9 mouse cellular contexts compared by ENCODE assay signal in the genomic region with DNA sequence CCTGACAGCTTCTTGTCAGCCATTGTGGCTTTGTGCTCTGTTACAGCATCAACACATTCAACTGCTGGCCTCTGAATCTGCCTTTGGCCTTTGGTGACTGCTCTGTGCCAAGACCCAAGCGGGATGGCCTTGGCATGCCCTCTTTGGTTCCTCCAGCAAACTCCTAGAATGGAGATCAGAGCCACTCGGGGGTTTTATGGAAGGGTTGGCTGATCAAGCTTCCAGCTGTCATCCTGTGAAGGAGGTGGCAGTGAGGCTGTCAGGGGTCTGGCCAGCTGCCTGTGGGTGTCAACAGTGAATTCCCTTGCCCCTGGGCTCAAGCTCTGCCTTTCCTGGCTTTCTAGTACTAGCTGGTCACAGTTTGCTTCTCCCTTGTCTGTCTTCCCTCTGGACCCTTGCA.
DNase-seq lines count a peak whose midpoint lies in the region; ATAC-seq and TF ChIP-seq lines count a peak whose summit lies in the region.
"Had no signal": no experiment of that assay in that cellular context is flagged by ENCODE, and none has a peak within 500 bp of the region (broad histone marks: within the 10 kb centered on the region; RNA-seq: fewer than 3 reads in every experiment).

No protein-coding gene starts in this region.

- no peak overlapping the region for H3K27ac ChIP-seq in midbrain, postnatal 0 days (ENCODE audit: low read depth, low read length)
- H3K27ac ChIP-seq in midbrain, embryonic 14.5 days (replicated peaks; ENCODE audit: low read depth, low read length), result no peak overlapping the region
- H3K27ac ChIP-seq in intestine, embryonic 16.5 days (ENCODE audit: low read length), result no peak overlapping the region
- H3K27ac ChIP-seq: forebrain, embryonic 13.5 days had no signal

- H3K4me1 ChIP-seq in midbrain, postnatal 0 days (ENCODE audit: insufficient read depth, low read length), result peaks cover 6% of the 10 kb centered on the region
- H3K4me1 ChIP-seq in midbrain, embryonic 14.5 days (ENCODE audit: control insufficient read depth, insufficient read depth, low read length), result 0 out of 2 replicates have a peak, but pooled peaks cover 6% of the 10 kb centered on the region
- H3K4me1 ChIP-seq in intestine, embryonic 16.5 days (ENCODE audit: control insufficient read depth, insufficient read depth, low read length), result peaks cover 14% of the 10 kb centered on the region

- H3K27me3 ChIP-seq in midbrain, postnatal 0 days (ENCODE audit: insufficient read depth, low read length), result no peaks in the 10 kb centered on the region
- H3K27me3 ChIP-seq in midbrain, embryonic 14.5 days (ENCODE audit: control insufficient read depth, insufficient read depth, low read length), result no peaks in the 10 kb centered on the region
- H3K27me3 ChIP-seq in intestine, embryonic 16.5 days (replicated peaks; ENCODE audit: control insufficient read depth, insufficient read depth, low read length), result no peaks in the 10 kb centered on the region
- H3K27me3 ChIP-seq: forebrain, embryonic 13.5 days had no signal

- no peak overlapping the region for H3K4me3 ChIP-seq in midbrain, postnatal 0 days (ENCODE audit: low read depth, low read length)
- H3K4me3 ChIP-seq in midbrain, embryonic 14.5 days (replicated peaks; ENCODE audit: low read depth, low read length), result no peak overlapping the region
- no peak overlapping the region for H3K4me3 ChIP-seq in intestine, embryonic 16.5 days (ENCODE audit: low read length)
- H3K4me3 ChIP-seq: forebrain, embryonic 13.5 days had no signal

- TF ChIP-seq CTCF in midbrain, postnatal 0 days (IDR thresholded peaks at IDR 0.05), result no peak

- DNase-seq in adrenal gland, postnatal 10 days, result peak; percentile 47
- no peak for DNase-seq in adrenal gland, adult 18-20 months (ENCODE audit: low spot score in 2 of 2)
- peak; percentile 74 for DNase-seq in midbrain, postnatal 0 days (ENCODE audit: low spot score)
- DNase-seq in midbrain, embryonic 14.5 days, result no peak
- DNase-seq in heart, postnatal 36 days, result peak; percentile 44 to 53
- DNase-seq in right cerebral cortex, postnatal 10 days (ENCODE audit: low spot score in 2 of 2), result no peak

- H3K36me3 ChIP-seq in midbrain, postnatal 0 days (ENCODE audit: insufficient read depth, low read length), result no peaks in the 10 kb centered on the region
- H3K36me3 ChIP-seq in midbrain, embryonic 14.5 days (ENCODE audit: control insufficient read depth, insufficient read depth, low read length), result no peaks in the 10 kb centered on the region
- no peaks in the 10 kb centered on the region for H3K36me3 ChIP-seq in intestine, embryonic 16.5 days (ENCODE audit: control insufficient read depth, insufficient read depth, low read length)

- no peak overlapping the region for H3K9ac ChIP-seq in midbrain, postnatal 0 days (replicated peaks; ENCODE audit: low read length, poor library complexity, severe bottlenecking)
- H3K9ac ChIP-seq in midbrain, embryonic 14.5 days (replicated peaks; ENCODE audit: low read length), result no peak overlapping the region
- no peak overlapping the region for H3K9ac ChIP-seq in intestine, embryonic 16.5 days (ENCODE audit: low read depth, low read length)
- H3K9ac ChIP-seq: forebrain, embryonic 13.5 days had no signal

- ATAC-seq in midbrain, postnatal 0 days (ENCODE audit: low FRiP score), result no peak
- no peak for ATAC-seq in midbrain, embryonic 14.5 days (ENCODE audit: low FRiP score, low TSS enrichment)
- ATAC-seq in intestine, embryonic 16.5 days, result no peak
- ATAC-seq in erythroid progenitor cell, adult 5-6 weeks (replicated peaks; ENCODE audit: low FRiP score, poor library complexity, severe bottlenecking), result no peak
- ATAC-seq: forebrain, embryonic 13.5 days had no signal

- no peak overlapping the region for H3K4me2 ChIP-seq in midbrain, postnatal 0 days (ENCODE audit: low read depth, low read length, poor library complexity, severe bottlenecking)
- H3K4me2 ChIP-seq in midbrain, embryonic 14.5 days (ENCODE audit: low read length), result no peak overlapping the region
- H3K4me2 ChIP-seq in intestine, embryonic 16.5 days (ENCODE audit: low read depth, low read length), result no peak overlapping the region
- H3K4me2 ChIP-seq: forebrain, embryonic 13.5 days had no signal

- intact Hi-C loops in heart, postnatal 36 days (cut with DNase I), result no loop called here

- WGBS in midbrain, postnatal 0 days, result 49% methylated on average over 2 of the region's 2 CpGs
- 70% methylated on average over 2 of the region's 2 CpGs for WGBS in midbrain, embryonic 14.5 days
- 72% methylated on average over 2 of the region's 2 CpGs for WGBS in intestine, embryonic 16.5 days

- no peaks in the 10 kb centered on the region for H3K9me3 ChIP-seq in midbrain, postnatal 0 days (ENCODE audit: low read length)
- no peaks in the 10 kb centered on the region for H3K9me3 ChIP-seq in midbrain, embryonic 14.5 days (ENCODE audit: control insufficient read depth, low read length)
- H3K9me3 ChIP-seq in intestine, embryonic 16.5 days (ENCODE audit: control insufficient read depth, low read length), result no peaks in the 10 kb centered on the region
- H3K9me3 ChIP-seq: forebrain, embryonic 13.5 days had no signal

Comparison
In these comparisons a context has a peak if more than half of its experiments do, and no peak if none do; other contexts are left out.
1. DNase-seq: peak in adrenal gland, postnatal 10 days (single experiment), midbrain, postnatal 0 days (single experiment) and heart, postnatal 36 days (2 of 2); none in adrenal gland, adult 18-20 months (0 of 2), midbrain, embryonic 14.5 days (single experiment) and right cerebral cortex, postnatal 10 days (0 of 2).